Mouse (Mus musculus) liver, embryonic 14.5 days (tissue): Measurements from ENCODE around the gene Dnal1. TPM values are rescaled to one million over a fixed set of nuclear protein-coding genes. Genes with fewer than 3 reads are reported as not detected.
"Not testable (repeated sequence)": the region's sequence is repeated elsewhere in the genome, so short reads cannot be mapped to it uniquely, and the experiment has no call there.

Experiments
- ATAC-seq: fragments of 200-750 bp; cut with Nextera tagmentation; 2 replicates; pipeline ENCODE4 v1.8.0; 2017; ENCODE audit warnings: moderate number of reproducible peaks, mild to moderate bottlenecking, moderate library complexity; ENCODE audit not compliant: insufficient read depth
- DNase-seq, 3 experiments: peaks; one replicate each; pipeline ENCODE4 v3.0.0-alpha.2; 2012 to 2013; ENCODE audit warnings: low read depth in 3 of 3, low spot score in 3 of 3
- H3K27ac ChIP-seq: fragments of 300-500 bp; sonication (generic); 2 replicates; pipeline ENCODE4 v1.5.1; 2014; ENCODE audit warnings: moderate library complexity, mild to moderate bottlenecking, control low read depth, inconsistent platforms
- H3K27me3 ChIP-seq: fragments of 300-500 bp; sonication (generic); 2 replicates; pipeline ENCODE4 v1.6.1; 2014; ENCODE audit warnings: mild to moderate bottlenecking, low read length, moderate library complexity; ENCODE audit not compliant: control insufficient read depth, insufficient read depth
- H3K36me3 ChIP-seq: fragments of 300-500 bp; sonication (generic); replicated peaks from 2 replicates; pipeline ENCODE4 v1.6.1; 2014; ENCODE audit warnings: low read depth; ENCODE audit not compliant: control insufficient read depth, insufficient read depth
- H3K4me1 ChIP-seq, 2 experiments: fragments of 200-500 bp in 1 of 2; fragments of 300-500 bp in 1 of 2; sonication (generic) in 1 of 2; replicated peaks; 2 replicates each; pipeline ENCODE4 v1.6.1; 2012 to 2014; ENCODE audit warnings: antibody characterized with exemption in 1 of 2, inconsistent platforms in 1 of 2, low read length in 1 of 2; ENCODE audit not compliant: control insufficient read depth in 2 of 2, insufficient read depth in 2 of 2
- H3K4me2 ChIP-seq: fragments of 300-500 bp; sonication (generic); 2 replicates; pipeline ENCODE4 v1.6.1; 2014; ENCODE audit warnings: low read depth, mild to moderate bottlenecking, control low read depth, moderate library complexity
- H3K4me3 ChIP-seq, 2 experiments: fragments of 200-500 bp in 1 of 2; fragments of 300-500 bp in 1 of 2; sonication (generic) in 1 of 2; 2 replicates each; pipeline ENCODE4 v1.5.1; 2012 to 2014; ENCODE audit warnings: low read depth in 2 of 2, low read length in 2 of 2, mild to moderate bottlenecking in 2 of 2, control low read depth in 1 of 2, inconsistent platforms in 1 of 2, moderate library complexity in 1 of 2; ENCODE audit not compliant: insufficient read depth in 1 of 2
- H3K9ac ChIP-seq: fragments of 300-500 bp; sonication (generic); replicated peaks from 2 replicates; pipeline ENCODE4 v1.6.1; 2014; ENCODE audit warnings: mild to moderate bottlenecking, control low read depth, moderate library complexity
- H3K9me3 ChIP-seq: fragments of 300-500 bp; sonication (generic); 2 replicates; pipeline ENCODE4 v1.6.1; 2016; ENCODE audit warnings: low read length, mixed read lengths; ENCODE audit not compliant: control insufficient read depth
- CTCF ChIP-seq: IDR thresholded peaks from 2 replicates; pipeline ENCODE4 v1.5.1; 2016; ENCODE audit warnings: antibody characterized with exemption, low read depth, control low read depth
- EP300 ChIP-seq: IDR thresholded peaks from 2 replicates; pipeline ENCODE4 v1.6.1; 2016; ENCODE audit warnings: antibody characterized with exemption, low read depth
- WGBS: fragments of 180-500 bp; shearing (Covaris S2); extraction: QIAGEN DNeasy Blood & Tissue Kit; methylation state at CpG from one replicate; pipeline ENCODE4 v1.1.7; 2014; ENCODE audit not compliant: insufficient replicate concordance; 5-methylcytosine and 5-hydroxymethylcytosine counted together
- polyA plus RNA-seq, 2 experiments: library from polyadenylated mRNA; depleted of rRNA in 1 of 2; stranded (reverse) in 1 of 2; unstranded in 1 of 2; fragments of >200 nt; fragmentation: Nextera tagmentation in 1 of 2; extraction: Ambion mirVana in 1 of 2; gene quantifications; 2 replicates each; pipeline versions ENCODE4 v1.2.1 to v1.2.3; 2012 to 2014

The Dnal1 gene
- polyA plus RNA-seq, 2 experiments: 0.04 to 0.44 TPM

DNA sequence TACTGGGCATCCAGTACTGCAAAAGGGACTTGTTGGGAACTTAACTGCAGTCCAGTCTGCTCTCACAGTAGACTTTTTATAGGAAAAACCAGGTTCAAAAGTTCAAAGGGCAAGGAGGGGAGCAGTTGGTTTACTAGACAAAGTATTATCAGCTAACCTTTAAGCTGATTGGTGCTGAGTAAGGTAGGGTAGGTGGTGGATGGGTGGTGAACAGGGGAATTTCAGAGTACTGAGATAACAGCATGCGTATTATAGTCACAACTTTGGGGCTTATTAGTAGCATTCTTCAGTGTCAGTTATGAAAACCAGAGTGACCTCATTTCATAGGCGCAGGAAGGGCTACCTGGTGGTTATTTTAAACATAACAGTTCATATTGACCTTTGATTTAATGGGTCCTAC, 14.6 kb upstream of the Dnal1 start:
- WGBS: 45% methylated on average over 2 of the region's 2 CpGs
- H3K4me2 ChIP-seq: no peak overlapping the region
- DNase-seq: no peak

DNA sequence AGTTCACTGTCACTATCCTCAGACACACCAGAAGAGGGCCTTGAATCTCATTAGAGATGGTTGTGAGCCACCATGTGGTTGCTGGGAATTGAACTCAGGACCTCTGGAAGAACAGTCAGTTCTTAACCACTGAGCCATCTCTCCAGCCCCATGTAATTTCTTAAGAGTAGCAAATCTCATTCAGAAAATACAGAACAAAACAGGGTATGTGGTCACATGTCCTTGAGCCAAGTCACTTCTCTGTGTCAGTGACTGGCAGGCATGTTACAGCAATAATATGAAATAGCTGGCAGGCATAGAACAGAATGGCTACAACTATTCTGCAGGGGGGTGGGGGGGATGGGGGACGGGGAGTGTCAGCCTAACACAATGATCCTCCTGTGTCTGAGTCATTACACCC, 14.1 kb upstream of the Dnal1 start:
- Histone ChIP-seq H3K9me3 (no peaks in the 10 kb centered on the region), H3K27ac (no peak overlapping the region), H3K4me3 (no peak overlapping the region), H3K27me3 (no peaks in the 10 kb centered on the region; the same call in 1 of the 2 replicates), H3K9ac (no peak overlapping the region), H3K4me2 (peak overlapping the region; percentile 83; the same call in 1 of the 2 replicates), H3K4me1 (peaks cover 2 to 9% of the 10 kb centered on the region in 2 experiments; a peak in 2 of 4 replicates), H3K36me3 (no peaks in the 10 kb centered on the region)
- ATAC-seq (no peak), DNase-seq (no peak)
- TF ChIP-seq EP300 (no peak), CTCF (no peak)
- 67% methylated on average over 1 of the region's 1 CpGs for WGBS

More for the DNA sequence above, 14.6 kb upstream of the Dnal1 start:
- H3K9me3 ChIP-seq: no peaks in the 10 kb centered on the region
- peak; percentile 48; the same call in 1 of the 2 replicates for ATAC-seq
- H3K27me3 ChIP-seq: no peaks in the 10 kb centered on the region; the same call in 1 of the 2 replicates
- no peak overlapping the region for H3K4me3 ChIP-seq
- H3K4me1 ChIP-seq: peaks cover 2 to 9% of the 10 kb centered on the region in 2 experiments; a peak in 2 of 4 replicates
- no peaks in the 10 kb centered on the region for H3K36me3 ChIP-seq
- TF ChIP-seq EP300 (no peak), CTCF (no peak)
- no peak overlapping the region for H3K27ac ChIP-seq
- H3K9ac ChIP-seq: no peak overlapping the region

DNA sequence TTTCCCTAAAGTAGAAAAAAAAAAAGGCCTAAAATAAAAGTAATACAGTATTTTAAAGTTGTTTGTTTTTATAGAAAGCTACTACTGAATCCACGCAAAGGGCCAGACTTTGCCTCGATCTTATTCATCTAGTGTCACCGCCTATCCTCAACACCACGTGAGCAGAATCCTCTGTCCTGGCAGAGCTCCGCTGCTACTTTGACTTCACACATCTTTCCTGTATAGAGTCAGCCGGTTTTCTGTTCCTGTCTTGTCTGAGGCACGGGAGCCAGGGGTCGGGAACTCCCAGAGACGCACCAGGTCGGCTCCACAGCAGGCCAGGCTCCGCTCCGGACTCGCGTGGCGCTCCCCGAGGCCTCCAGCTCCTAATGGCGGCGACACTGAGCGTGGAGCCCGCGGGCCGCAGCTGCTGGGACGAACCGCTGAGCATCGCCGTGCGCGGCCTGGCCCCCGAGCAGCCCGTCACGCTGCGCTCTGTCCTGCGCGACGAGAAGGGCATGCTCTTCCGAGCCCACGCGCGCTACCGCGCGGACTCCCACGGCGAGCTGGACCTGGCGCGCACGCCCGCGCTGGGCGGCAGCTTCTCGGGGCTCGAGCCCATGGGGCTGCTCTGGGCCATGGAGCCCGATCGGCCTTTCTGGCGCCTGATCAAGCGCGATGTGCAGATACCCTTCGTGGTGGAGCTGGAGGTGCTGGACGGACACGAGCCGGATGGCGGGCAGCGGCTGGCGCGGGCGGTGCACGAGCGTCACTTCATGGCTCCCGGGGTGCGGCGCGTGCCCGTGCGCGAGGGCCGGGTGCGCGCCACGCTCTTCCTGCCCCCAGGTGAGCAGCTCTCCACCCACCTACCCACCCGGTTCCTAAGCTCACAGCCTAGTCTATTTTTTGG, 13.3 kb upstream of the Dnal1 start, which contains the start of gene Acot6:
Acot6 (plus strand) TSS at position 51 of the 889 bp plus-strand sequence.
- peak within 1 kb of the TSS; percentile 57 for H3K9ac ChIP-seq
- DNase-seq (peak in 1 of 3 experiments; percentile 36), ATAC-seq (peak; percentile 60)
- not testable (repeated sequence) for H3K27me3 ChIP-seq, H3K9me3 ChIP-seq, H3K4me1 ChIP-seq, H3K27ac ChIP-seq, H3K36me3 ChIP-seq
- peak within 1 kb of the TSS; percentile 83 for H3K4me2 ChIP-seq
- peak within 1 kb of the TSS; percentile 52 to 60 for H3K4me3 ChIP-seq
- WGBS: under 1% methylated on average over 63 of the region's 80 CpGs

DNA sequence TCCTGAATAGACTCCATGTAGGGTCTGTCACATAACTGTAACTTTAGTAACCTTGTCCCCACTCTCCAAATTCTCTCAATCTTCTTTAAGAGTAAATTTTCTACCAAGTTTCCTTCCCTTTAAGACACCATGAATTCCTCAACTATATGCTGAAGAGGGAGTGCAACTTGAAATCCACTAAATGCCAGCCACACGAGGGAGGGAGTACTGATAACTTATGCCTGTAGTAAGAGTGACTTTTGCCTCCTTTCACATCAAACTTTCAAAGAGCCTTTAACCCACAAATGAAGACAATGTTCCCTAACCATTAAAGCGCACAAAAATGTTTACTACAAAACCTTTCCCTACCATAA, 12.7 kb upstream of the Dnal1 start:
- H3K36me3 ChIP-seq: no peaks in the 10 kb centered on the region
- peak overlapping the region; percentile 52 to 60 for H3K4me3 ChIP-seq
- DNase-seq (no peak), ATAC-seq (no peak)
- peak overlapping the region; percentile 83 for H3K4me2 ChIP-seq
- TF ChIP-seq CTCF: no peak
- no peak for TF ChIP-seq EP300
- H3K27ac ChIP-seq: no peak overlapping the region
- peaks cover 2 to 9% of the 10 kb centered on the region in 2 experiments; a peak in 2 of 4 replicates for H3K4me1 ChIP-seq
- H3K9ac ChIP-seq: no peak overlapping the region; the same call in 1 of the 2 replicates
- no peaks in the 10 kb centered on the region for H3K9me3 ChIP-seq
- WGBS: 43% methylated on average over 2 of the region's 2 CpGs
- no peaks in the 10 kb centered on the region; the same call in 1 of the 2 replicates for H3K27me3 ChIP-seq

DNA sequence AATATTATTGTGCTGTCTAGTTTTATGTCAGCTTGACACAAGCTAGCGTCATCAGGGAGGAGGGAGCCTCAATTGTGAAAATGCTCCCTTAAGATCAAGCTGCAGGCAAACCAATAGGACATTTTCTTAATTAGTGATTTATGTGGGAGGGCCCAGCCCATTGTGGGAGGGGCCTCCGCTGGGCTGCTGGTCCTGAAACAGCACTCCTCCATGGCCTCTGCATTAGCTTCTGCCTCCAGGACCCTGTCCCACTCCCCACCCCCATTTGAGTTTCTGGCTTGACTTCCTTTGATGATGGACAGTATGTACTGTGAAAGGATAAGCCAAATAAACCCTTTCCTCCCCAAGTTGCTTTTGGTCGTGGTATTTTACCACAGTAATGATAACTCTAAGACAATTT, 7.2 kb upstream of the Dnal1 start:
- H3K4me1 ChIP-seq: no peaks in the 10 kb centered on the region
- H3K36me3 ChIP-seq: no peaks in the 10 kb centered on the region
- H3K4me3 ChIP-seq: no peak overlapping the region
- H3K9me3 ChIP-seq: no peaks in the 10 kb centered on the region
- H3K4me2 ChIP-seq: no peak overlapping the region
- no peak for ATAC-seq
- no peak for TF ChIP-seq CTCF
- TF ChIP-seq EP300: no peak
- H3K9ac ChIP-seq: no peak overlapping the region
- WGBS: 69% methylated on average over 3 of the region's 3 CpGs
- no peak for DNase-seq
- no peak overlapping the region for H3K27ac ChIP-seq
- no peaks in the 10 kb centered on the region for H3K27me3 ChIP-seq
